In the genomic region with DNA sequence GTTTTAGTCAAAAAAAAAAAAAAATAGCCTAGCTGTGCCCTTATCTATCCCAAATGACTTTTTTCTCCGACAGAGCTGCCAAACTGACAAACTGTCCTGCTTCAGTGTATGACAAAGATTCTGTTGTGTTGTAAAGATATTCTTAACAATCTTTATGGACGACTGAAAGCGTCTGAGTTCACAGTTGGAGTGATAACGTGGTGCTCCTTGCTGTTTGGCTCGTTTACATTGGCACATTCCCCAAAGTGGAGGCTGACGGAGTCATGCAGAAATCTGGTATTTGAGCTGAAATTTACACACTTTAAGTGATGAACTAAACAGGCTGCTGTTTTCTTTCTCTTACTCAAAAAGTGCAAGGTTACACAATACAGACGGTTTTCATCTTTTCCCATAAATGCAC, we compare ENCODE assay signal across 8 mouse cellular contexts.
A peak's percentile ranks its signal among the peaks of the same experiment; 100 is the strongest.
DNase-seq lines count a peak whose midpoint lies in the region; ATAC-seq lines count a peak whose summit lies in the region.

No protein-coding gene starts in this region.

- no peak overlapping the region for H3K9ac ChIP-seq in limb, embryonic 15.5 days

- ATAC-seq in limb, embryonic 15.5 days (ENCODE audit: insufficient number of reproducible peaks, low FRiP score, low TSS enrichment, low read depth) = no peak
- no peak for ATAC-seq in activated CD4-positive, CD25-positive, alpha-beta regulatory T cell, adult 4 months

- H3K27ac ChIP-seq in heart, embryonic 10.5 days = no peak overlapping the region
- no peak overlapping the region for H3K27ac ChIP-seq in limb, embryonic 15.5 days

- no peaks in the 10 kb centered on the region for H3K9me3 ChIP-seq in heart, embryonic 10.5 days
- no peaks in the 10 kb centered on the region for H3K9me3 ChIP-seq in limb, embryonic 15.5 days

- no peaks in the 10 kb centered on the region for H3K36me3 ChIP-seq in heart, embryonic 10.5 days
- no peaks in the 10 kb centered on the region for H3K36me3 ChIP-seq in limb, embryonic 15.5 days

- DNase-seq in kidney, postnatal 4 days = peak; percentile 9 to 27
- DNase-seq in kidney, postnatal 36 days = no peak
- peak; percentile 4 for DNase-seq in embryo, embryonic 11.5 days (ENCODE audit: low read depth, low spot score)
- DNase-seq in heart, embryonic 10.5 days (ENCODE audit: low spot score) = no peak
- DNase-seq in cerebellum, adult 9-11 months = no peak
- no peak for DNase-seq in natural killer cell, adult 2 months (ENCODE audit: low spot score in 2 of 2)

- H3K4me2 ChIP-seq in limb, embryonic 15.5 days = 0 out of 2 replicates have a peak overlapping the region, but pooled peaks have one; percentile 4

- H3K27me3 ChIP-seq in heart, embryonic 10.5 days (ENCODE audit: insufficient read depth, poor library complexity, severe bottlenecking) = no peaks in the 10 kb centered on the region
- H3K27me3 ChIP-seq in limb, embryonic 15.5 days = no peaks in the 10 kb centered on the region

- H3K4me1 ChIP-seq in heart, embryonic 10.5 days = peaks cover 6% of the 10 kb centered on the region; the same call in 1 of the 2 replicates
- no peaks in the 10 kb centered on the region; the same call in 1 of the 2 replicates for H3K4me1 ChIP-seq in limb, embryonic 15.5 days

- 13% methylated on average over 7 of the region's 7 CpGs for WGBS in heart, embryonic 10.5 days
- 21% methylated on average over 7 of the region's 7 CpGs for WGBS in limb, embryonic 15.5 days

- H3K4me3 ChIP-seq in heart, embryonic 10.5 days = peak overlapping the region; percentile 18; the same call in 1 of the 2 replicates
- H3K4me3 ChIP-seq in limb, embryonic 15.5 days = no peak overlapping the region

Comparison
In these comparisons a context has a peak if more than half of its experiments do, and no peak if none do; other contexts are left out.
1. DNase-seq: peak in kidney, postnatal 4 days (2 of 2) and embryo, embryonic 11.5 days (single experiment); none in kidney, postnatal 36 days (0 of 2), heart, embryonic 10.5 days (single experiment), cerebellum, adult 9-11 months (single experiment) and natural killer cell, adult 2 months (0 of 2).